Mouse (Mus musculus) erythroblast, embryonic 14.5 days (primary cell): Measurements from ENCODE around the gene Ptgfr. TPM values are rescaled to one million over a fixed set of nuclear protein-coding genes. Genes with fewer than 3 reads are reported as not detected.

ENCODE experiments used
- H3K27me3 ChIP-seq: 2 replicates; pipeline ENCODE4 v1.6.1; 2012; ENCODE audit warnings: inconsistent platforms; ENCODE audit not compliant: control insufficient read depth
- H3K36me3 ChIP-seq: 2 replicates; pipeline ENCODE4 v1.6.1; 2012; ENCODE audit warnings: mild to moderate bottlenecking, inconsistent platforms; ENCODE audit not compliant: control insufficient read depth
- H3K4me1 ChIP-seq: 2 replicates; pipeline ENCODE4 v1.6.1; 2012; ENCODE audit warnings: inconsistent platforms; ENCODE audit not compliant: control insufficient read depth
- H3K4me3 ChIP-seq: replicated peaks from 2 replicates; pipeline ENCODE3; 2012; ENCODE audit warnings: moderate library complexity, mild to moderate bottlenecking, inconsistent platforms
- H3K9me3 ChIP-seq: 2 replicates; pipeline ENCODE4 v1.6.1; 2012; ENCODE audit warnings: low read length, inconsistent platforms, mixed read lengths; ENCODE audit not compliant: control insufficient read depth
- GATA1 ChIP-seq: IDR thresholded peaks from 2 replicates; pipeline ENCODE4 v1.6.1; 2012; ENCODE audit warnings: low read length, inconsistent platforms, mixed read lengths
- TAL1 ChIP-seq: IDR thresholded peaks from 3 replicates; pipeline ENCODE4 v1.6.1; 2012; ENCODE audit warnings: low read length, inconsistent platforms, mixed read lengths
- polyA plus RNA-seq: library from polyadenylated mRNA; stranded (reverse); fragments of >175 nt; gene quantifications from 2 replicates; pipeline ENCODE4 v1.2.3, GENCODE M21; 2012

The Ptgfr gene
- polyA plus RNA-seq, result not detected in 2 replicates

GRCm38 (mm10) chr3:151836871-151837680, at the start of gene Ptgfr:
Ptgfr (minus strand) TSS chr3:151837630.
- Histone ChIP-seq H3K4me1 (no peaks in the 10 kb centered on the region), H3K4me3 (no peak within 1 kb of the TSS)
- no peak for TF ChIP-seq GATA1
- TF ChIP-seq TAL1, result no peak

GRCm38 (mm10) chr3:151883881-151884280, 46.5 kb upstream of the Ptgfr start:
- H3K9me3 ChIP-seq, result no peaks in the 10 kb centered on the region
- H3K4me1 ChIP-seq, result no peaks in the 10 kb centered on the region
- no peak for TF ChIP-seq TAL1
- no peak for TF ChIP-seq GATA1
- no peaks in the 10 kb centered on the region for H3K27me3 ChIP-seq
- H3K4me3 ChIP-seq, result no peak overlapping the region
- H3K36me3 ChIP-seq, result no peaks in the 10 kb centered on the region

More at GRCm38 (mm10) chr3:151836871-151837680, at the start of gene Ptgfr:
- peaks cover 10% of the 10 kb centered on the region for H3K27me3 ChIP-seq
- H3K36me3 ChIP-seq, result no peaks in the 10 kb centered on the region
- no peaks in the 10 kb centered on the region for H3K9me3 ChIP-seq

GRCm38 (mm10) chr3:151879981-151880380, 42.6 kb upstream of the Ptgfr start:
- H3K4me1 ChIP-seq, result no peaks in the 10 kb centered on the region
- no peaks in the 10 kb centered on the region for H3K36me3 ChIP-seq
- TF ChIP-seq TAL1, result no peak
- TF ChIP-seq GATA1, result no peak
- H3K9me3 ChIP-seq, result 0 out of 2 replicates have a peak, but pooled peaks cover 2% of the 10 kb centered on the region
- no peaks in the 10 kb centered on the region for H3K27me3 ChIP-seq
- H3K4me3 ChIP-seq, result no peak overlapping the region

- Histone ChIP-seq H3K9me3 (0 out of 2 replicates have a peak, but pooled peaks cover 1% of the 10 kb centered on the region), H3K36me3 (no peaks in the 10 kb centered on the region), H3K27me3 (no peaks in the 10 kb centered on the region), H3K4me1 (no peaks in the 10 kb centered on the region), H3K4me3 (no peak overlapping the region)
- TF ChIP-seq TAL1, result no peak
These were observed 31.5 kb upstream of the Ptgfr start for GRCm38 (mm10) chr3:151868970-151869369.

- no peaks in the 10 kb centered on the region for H3K4me1 ChIP-seq
- no peak overlapping the region for H3K4me3 ChIP-seq
- H3K36me3 ChIP-seq, result no peaks in the 10 kb centered on the region
- TF ChIP-seq TAL1, result no peak
- no peak for TF ChIP-seq GATA1
- no peaks in the 10 kb centered on the region; the same call in 1 of the 2 replicates for H3K9me3 ChIP-seq
- no peaks in the 10 kb centered on the region for H3K27me3 ChIP-seq
These were observed 13.9 kb upstream of the Ptgfr start for GRCm38 (mm10) chr3:151851344-151851743.

- no peaks in the 10 kb centered on the region for H3K4me1 ChIP-seq
- H3K9me3 ChIP-seq, result no peaks in the 10 kb centered on the region; the same call in 1 of the 2 replicates
- TF ChIP-seq GATA1, result no peak
- TF ChIP-seq TAL1, result no peak
- H3K27me3 ChIP-seq, result no peaks in the 10 kb centered on the region
- H3K36me3 ChIP-seq, result no peaks in the 10 kb centered on the region
- H3K4me3 ChIP-seq, result no peak overlapping the region
These were observed 13.2 kb upstream of the Ptgfr start for GRCm38 (mm10) chr3:151850621-151851020.

- Histone ChIP-seq H3K9me3 (no peaks in the 10 kb centered on the region), H3K4me1 (no peaks in the 10 kb centered on the region), H3K27me3 (no peaks in the 10 kb centered on the region), H3K4me3 (no peak overlapping the region), H3K36me3 (no peaks in the 10 kb centered on the region)
- TF ChIP-seq TAL1 (no peak), GATA1 (no peak)
These were observed 8.9 kb upstream of the Ptgfr start for GRCm38 (mm10) chr3:151846292-151846691.

GRCm38 (mm10) chr3:151844361-151845154, 7.1 kb upstream of the Ptgfr start:
- H3K4me3 ChIP-seq, result no peak overlapping the region
- no peaks in the 10 kb centered on the region for H3K36me3 ChIP-seq
- H3K4me1 ChIP-seq, result no peaks in the 10 kb centered on the region
- no peaks in the 10 kb centered on the region for H3K9me3 ChIP-seq
- TF ChIP-seq TAL1, result no peak
- TF ChIP-seq GATA1, result no peak
- no peaks in the 10 kb centered on the region for H3K27me3 ChIP-seq

- H3K27me3 ChIP-seq, result peaks cover 10% of the 10 kb centered on the region
- no peak for TF ChIP-seq TAL1
- no peak for TF ChIP-seq GATA1
- no peaks in the 10 kb centered on the region for H3K36me3 ChIP-seq
- H3K4me1 ChIP-seq, result no peaks in the 10 kb centered on the region
- no peaks in the 10 kb centered on the region for H3K9me3 ChIP-seq
- H3K4me3 ChIP-seq, result no peak overlapping the region
These were observed 3.3 kb upstream of the Ptgfr start for GRCm38 (mm10) chr3:151840688-151841087.
